Mouse (Mus musculus): ENCODE data around the gene Klf4. TPM values are rescaled to one million over a fixed set of nuclear protein-coding genes. Genes with fewer than 3 reads are reported as not detected.

The Klf4 gene
- polyA plus RNA-seq, 1 experiment from 2014 or later, result 6.6 TPM

DNA sequence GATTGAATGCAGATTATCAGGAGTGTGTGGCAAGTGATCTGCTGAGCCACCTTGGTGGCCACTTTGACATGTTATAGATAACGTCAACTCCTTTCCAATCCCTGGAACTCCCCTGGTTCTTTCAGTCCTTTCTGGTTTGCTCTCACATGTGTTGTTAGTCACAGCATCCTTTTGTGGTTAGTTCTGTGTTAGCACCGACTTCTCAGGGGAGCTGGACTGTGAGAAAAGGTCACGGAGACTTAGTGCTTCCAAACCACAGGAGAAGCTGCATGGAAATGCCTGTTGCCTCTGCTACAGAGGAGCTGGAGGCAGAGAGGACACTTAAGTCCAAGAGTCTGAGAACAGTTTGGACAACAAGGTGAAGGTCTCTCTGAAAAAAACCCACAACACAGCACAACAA, 42.9 kb downstream of the Klf4 start:
- no peak overlapping the region for H3K27ac ChIP-seq (replicated peaks; ENCODE audit: low read depth, low read length)
- no peak overlapping the region for H3K9ac ChIP-seq (replicated peaks; ENCODE audit: low read length)
- no peak overlapping the region for H3K4me2 ChIP-seq (ENCODE audit: low read depth, low read length)
- no peaks in the 10 kb centered on the region for H3K27me3 ChIP-seq (ENCODE audit: control insufficient read depth, insufficient read depth, low read length)
- H3K9me3 ChIP-seq (replicated peaks; ENCODE audit: control insufficient read depth, low read length), result no peaks in the 10 kb centered on the region
- DNase-seq (ENCODE audit: low spot score) (no peak), ATAC-seq (replicated peaks; ENCODE audit: insufficient number of reproducible peaks, low FRiP score, low TSS enrichment, low read depth) (no peak)
- H3K4me1 ChIP-seq (ENCODE audit: control insufficient read depth, insufficient read depth, low read length), result no peaks in the 10 kb centered on the region
- H3K4me3 ChIP-seq (ENCODE audit: low read depth, low read length), result no peak overlapping the region
- H3K36me3 ChIP-seq (replicated peaks; ENCODE audit: control insufficient read depth, insufficient read depth, low read depth, low read length), result no peaks in the 10 kb centered on the region
- WGBS, result 67% methylated on average over 3 of the region's 3 CpGs

DNA sequence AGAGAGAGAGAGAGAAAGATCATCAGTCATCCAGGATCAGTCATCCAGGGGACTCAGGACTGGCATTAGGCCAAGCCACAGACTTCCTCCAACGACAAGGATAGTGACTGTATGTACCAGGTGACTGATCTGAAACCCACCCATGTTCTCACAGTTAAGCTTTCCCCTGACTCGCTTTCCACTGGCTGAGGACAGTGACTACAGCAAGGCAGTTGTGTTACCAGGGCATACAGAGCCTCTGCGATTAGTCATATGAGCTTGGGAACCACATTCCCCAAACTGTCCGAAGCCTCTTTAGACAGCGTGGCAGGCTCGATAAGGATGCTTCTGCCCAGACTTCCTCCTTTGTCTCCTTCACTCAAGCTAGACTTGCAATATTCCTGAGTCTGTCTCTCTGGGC, 43.7 kb downstream of the Klf4 start:
- no peaks in the 10 kb centered on the region for H3K36me3 ChIP-seq (replicated peaks; ENCODE audit: control insufficient read depth, insufficient read depth, low read depth, low read length)
- no peak overlapping the region for H3K9ac ChIP-seq (replicated peaks; ENCODE audit: low read length)
- H3K4me1 ChIP-seq (ENCODE audit: control insufficient read depth, insufficient read depth, low read length), result no peaks in the 10 kb centered on the region
- no peaks in the 10 kb centered on the region for H3K27me3 ChIP-seq (ENCODE audit: control insufficient read depth, insufficient read depth, low read length)
- DNase-seq (ENCODE audit: low spot score) (no peak), ATAC-seq (replicated peaks; ENCODE audit: insufficient number of reproducible peaks, low FRiP score, low TSS enrichment, low read depth) (no peak)
- H3K9me3 ChIP-seq (replicated peaks; ENCODE audit: control insufficient read depth, low read length), result no peaks in the 10 kb centered on the region
- H3K4me2 ChIP-seq (ENCODE audit: low read depth, low read length), result no peak overlapping the region
- WGBS, result 81% methylated on average over 6 of the region's 6 CpGs
- H3K27ac ChIP-seq (replicated peaks; ENCODE audit: low read depth, low read length), result no peak overlapping the region
- no peak overlapping the region for H3K4me3 ChIP-seq (ENCODE audit: low read depth, low read length)

DNA sequence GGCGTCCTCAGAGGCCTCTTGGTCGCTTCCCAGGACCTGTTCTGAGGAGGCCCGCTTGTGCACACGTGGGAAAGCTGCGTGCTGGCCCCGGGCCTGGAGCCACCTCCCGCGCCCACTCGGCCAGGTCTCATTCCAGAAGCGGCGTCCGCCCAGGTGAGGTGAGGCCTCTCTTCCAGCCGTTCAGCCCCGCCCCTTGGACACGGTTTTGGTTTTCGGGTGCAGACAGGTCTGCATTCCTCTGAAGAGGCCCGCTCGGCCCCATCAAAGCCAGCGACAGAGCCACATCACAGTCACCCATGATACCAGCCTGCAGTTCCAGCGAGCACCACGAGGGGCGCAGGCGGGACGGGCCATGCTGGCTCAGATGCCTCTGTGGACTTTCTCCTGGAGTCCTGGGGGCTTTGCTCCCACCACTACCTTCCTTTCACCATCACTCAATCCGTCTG, 51.9 kb downstream of the Klf4 start:
- Histone ChIP-seq H3K4me3 (ENCODE audit: low read depth, low read length) (peak overlapping the region; percentile 17; the same call in 1 of the 2 replicates), H3K9ac (replicated peaks; ENCODE audit: low read length) (no peak overlapping the region; the same call in 1 of the 2 replicates), H3K36me3 (replicated peaks; ENCODE audit: control insufficient read depth, insufficient read depth, low read depth, low read length) (no peaks in the 10 kb centered on the region), H3K4me2 (ENCODE audit: low read depth, low read length) (peak overlapping the region; percentile 50), H3K4me1 (ENCODE audit: control insufficient read depth, insufficient read depth, low read length) (no peaks in the 10 kb centered on the region), H3K9me3 (replicated peaks; ENCODE audit: control insufficient read depth, low read length) (no peaks in the 10 kb centered on the region), H3K27me3 (ENCODE audit: control insufficient read depth, insufficient read depth, low read length) (no peaks in the 10 kb centered on the region), H3K27ac (replicated peaks; ENCODE audit: low read depth, low read length) (no peak overlapping the region)
- 13% methylated on average over 25 of the region's 25 CpGs for WGBS
- DNase-seq (ENCODE audit: low spot score) (peak; percentile 88), ATAC-seq (replicated peaks; ENCODE audit: insufficient number of reproducible peaks, low FRiP score, low TSS enrichment, low read depth) (peak; percentile 68)

- H3K4me3 ChIP-seq (ENCODE audit: low read depth, low read length), result no peak overlapping the region
- no peak for ATAC-seq (replicated peaks; ENCODE audit: insufficient number of reproducible peaks, low FRiP score, low TSS enrichment, low read depth)
- no peak overlapping the region; the same call in 1 of the 2 replicates for H3K4me2 ChIP-seq (ENCODE audit: low read depth, low read length)
- H3K9ac ChIP-seq (replicated peaks; ENCODE audit: low read length), result no peak overlapping the region
- no peaks in the 10 kb centered on the region for H3K36me3 ChIP-seq (replicated peaks; ENCODE audit: control insufficient read depth, insufficient read depth, low read depth, low read length)
- DNase-seq (ENCODE audit: low spot score), result no peak
- no peaks in the 10 kb centered on the region for H3K27me3 ChIP-seq (ENCODE audit: control insufficient read depth, insufficient read depth, low read length)
- 58% methylated on average over 5 of the region's 5 CpGs for WGBS
- no peaks in the 10 kb centered on the region for H3K4me1 ChIP-seq (ENCODE audit: control insufficient read depth, insufficient read depth, low read length)
- no peak overlapping the region for H3K27ac ChIP-seq (replicated peaks; ENCODE audit: low read depth, low read length)
- H3K9me3 ChIP-seq (replicated peaks; ENCODE audit: control insufficient read depth, low read length), result no peaks in the 10 kb centered on the region
Measured at GRCm38 (mm10) chr4:55478333-55478732, 53.9 kb downstream of the Klf4 start.

DNA sequence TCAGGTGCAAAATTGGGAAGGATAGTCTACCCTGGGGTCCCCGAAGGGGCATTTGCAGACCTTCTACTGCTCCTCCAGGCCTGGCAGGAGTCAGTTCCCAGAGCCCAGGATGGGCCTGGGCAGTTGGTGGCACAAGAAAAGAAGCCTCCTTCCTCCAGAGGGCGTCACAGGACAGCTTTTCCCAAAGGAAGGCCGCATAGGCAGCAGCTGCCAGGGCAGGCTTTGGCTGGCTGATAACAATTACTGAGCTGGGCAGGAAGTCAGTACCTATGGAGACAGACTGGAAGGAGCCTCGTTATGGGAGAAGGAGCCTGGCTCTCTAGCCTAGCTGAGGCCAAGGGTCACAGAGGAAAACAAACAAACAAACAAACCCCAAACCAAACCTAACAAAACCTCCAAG, 54.3 kb downstream of the Klf4 start:
- DNase-seq (ENCODE audit: low spot score) (peak; percentile 55), ATAC-seq (replicated peaks; ENCODE audit: insufficient number of reproducible peaks, low FRiP score, low TSS enrichment, low read depth) (no peak)
- Histone ChIP-seq H3K27ac (replicated peaks; ENCODE audit: low read depth, low read length) (no peak overlapping the region), H3K4me3 (ENCODE audit: low read depth, low read length) (no peak overlapping the region), H3K36me3 (replicated peaks; ENCODE audit: control insufficient read depth, insufficient read depth, low read depth, low read length) (no peaks in the 10 kb centered on the region), H3K27me3 (ENCODE audit: control insufficient read depth, insufficient read depth, low read length) (no peaks in the 10 kb centered on the region), H3K4me1 (ENCODE audit: control insufficient read depth, insufficient read depth, low read length) (no peaks in the 10 kb centered on the region), H3K4me2 (ENCODE audit: low read depth, low read length) (no peak overlapping the region), H3K9me3 (replicated peaks; ENCODE audit: control insufficient read depth, low read length) (no peaks in the 10 kb centered on the region), H3K9ac (replicated peaks; ENCODE audit: low read length) (no peak overlapping the region)
- 26% methylated on average over 4 of the region's 4 CpGs for WGBS

DNA sequence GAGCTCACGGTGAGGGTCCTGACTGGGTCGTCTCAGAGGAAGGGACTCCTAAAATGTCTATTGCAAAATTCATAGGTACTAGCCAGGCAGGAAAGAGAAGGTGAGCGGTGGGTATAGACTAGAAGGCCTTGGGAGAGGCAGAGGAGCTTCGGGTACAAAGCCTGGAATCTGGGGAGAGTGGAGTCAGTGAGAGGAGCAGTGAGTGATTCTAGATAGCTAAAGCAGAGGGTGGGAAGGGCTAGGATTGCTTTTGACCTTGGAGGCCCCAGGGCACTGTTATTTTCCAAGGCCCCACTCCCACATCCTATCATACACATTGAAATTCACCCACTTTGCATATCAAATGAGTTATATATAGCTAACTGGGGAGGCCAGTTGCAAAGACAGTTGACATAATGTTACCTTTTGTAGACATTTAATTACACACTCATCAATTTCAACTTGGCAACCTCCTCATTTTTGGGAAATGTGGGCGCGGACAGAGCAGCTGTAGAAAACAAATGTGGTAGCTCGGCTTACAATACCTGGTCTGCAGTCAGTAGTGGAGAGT, 55.0 kb downstream of the Klf4 start:
- no peaks in the 10 kb centered on the region for H3K9me3 ChIP-seq (replicated peaks; ENCODE audit: control insufficient read depth, low read length)
- 86% methylated on average over 7 of the region's 7 CpGs for WGBS
- no peak overlapping the region for H3K4me3 ChIP-seq (ENCODE audit: low read depth, low read length)
- no peak for ATAC-seq (replicated peaks; ENCODE audit: insufficient number of reproducible peaks, low FRiP score, low TSS enrichment, low read depth)
- no peak overlapping the region for H3K9ac ChIP-seq (replicated peaks; ENCODE audit: low read length)
- no peak for DNase-seq (ENCODE audit: low spot score)
- H3K4me2 ChIP-seq (ENCODE audit: low read depth, low read length), result no peak overlapping the region
- H3K27ac ChIP-seq (replicated peaks; ENCODE audit: low read depth, low read length), result no peak overlapping the region
- H3K27me3 ChIP-seq (ENCODE audit: control insufficient read depth, insufficient read depth, low read length), result no peaks in the 10 kb centered on the region
- no peaks in the 10 kb centered on the region for H3K36me3 ChIP-seq (replicated peaks; ENCODE audit: control insufficient read depth, insufficient read depth, low read depth, low read length)
- H3K4me1 ChIP-seq (ENCODE audit: control insufficient read depth, insufficient read depth, low read length), result no peaks in the 10 kb centered on the region

Other genes with a start within 250 kb of the Klf4 start
- gene Rad23b, start 182.4 kb downstream of the Klf4 start, polyA plus RNA-seq (2014; fragmentation: Nextera tagmentation; extraction: Ambion mirVana), result 113 and 123 TPM in 2 replicates